ENCODE assay signal across 15 mouse cellular contexts in the genomic region with DNA sequence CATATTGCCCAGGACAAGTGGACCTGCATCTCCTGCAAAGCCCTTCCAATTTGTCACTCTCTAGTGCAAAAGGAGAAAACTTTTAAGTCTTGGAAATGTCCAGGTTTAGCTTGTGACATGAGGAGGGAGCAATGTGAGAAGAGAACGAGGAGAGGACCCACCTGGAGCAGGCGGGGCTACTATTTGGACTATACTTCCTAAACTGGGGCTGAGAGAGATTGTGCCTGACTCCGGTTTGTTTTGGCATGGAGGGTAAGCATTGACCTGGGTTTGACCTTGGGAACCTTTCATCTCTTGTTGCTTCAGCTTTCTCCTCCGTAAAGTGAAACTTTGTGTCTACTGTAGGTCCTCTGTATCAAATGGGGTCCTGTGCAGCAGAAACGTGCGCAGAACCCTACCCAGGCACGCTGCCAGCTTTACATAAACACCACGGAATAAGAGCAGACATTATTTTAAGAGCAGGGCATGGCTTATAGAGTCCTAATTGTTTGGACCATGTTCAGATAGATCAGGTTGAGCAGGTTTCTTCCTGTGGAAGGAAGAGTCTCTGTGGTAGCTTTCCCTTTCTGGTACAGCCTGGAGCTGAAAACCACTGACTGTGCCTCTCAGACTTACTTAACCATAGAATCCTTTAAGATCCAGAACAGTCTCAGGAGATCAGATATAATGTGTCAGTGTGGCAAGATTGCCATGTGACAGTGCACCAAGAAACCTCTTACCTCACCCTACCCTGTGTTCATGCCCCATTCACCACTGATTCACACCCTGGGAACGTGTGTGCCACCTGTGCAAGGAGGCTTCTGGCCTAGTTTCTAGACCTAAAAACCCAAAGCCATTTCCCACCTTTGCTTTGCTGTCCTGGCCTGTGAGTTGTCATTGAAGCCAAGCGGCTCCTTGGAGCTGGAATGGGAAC.
DNase-seq lines count a peak whose midpoint lies in the region; ATAC-seq lines count a peak whose summit lies in the region.
"Had no signal": no experiment of that assay in that cellular context is flagged by ENCODE, and none has a peak within 500 bp of the region (broad histone marks: within the 10 kb centered on the region; RNA-seq: fewer than 3 reads in every experiment).

No protein-coding gene starts in this region.

- H3K4me2 ChIP-seq in forebrain, embryonic 16.5 days (ENCODE audit: low read length) = no peak overlapping the region
- H3K4me2 ChIP-seq in kidney, embryonic 16.5 days (replicated peaks; ENCODE audit: low read depth, low read length) = no peak overlapping the region; the same call in 1 of the 2 replicates
- H3K4me2 ChIP-seq in embryonic facial prominence, embryonic 13.5 days = no peak overlapping the region; the same call in 1 of the 2 replicates
- peak overlapping the region; percentile 34 for H3K4me2 ChIP-seq in limb, embryonic 13.5 days (replicated peaks)
- H3K4me2 ChIP-seq: liver, embryonic 15.5 days; midbrain, embryonic 13.5 days had no signal

- H3K27ac ChIP-seq in forebrain, embryonic 16.5 days (ENCODE audit: low read length) = 0 out of 2 replicates have a peak overlapping the region, but pooled peaks have one; percentile 11
- H3K27ac ChIP-seq in forebrain, embryonic 10.5 days = no peak overlapping the region
- H3K27ac ChIP-seq in kidney, embryonic 16.5 days (ENCODE audit: low read length) = peak overlapping the region; percentile 63
- peak overlapping the region; percentile 76 for H3K27ac ChIP-seq in embryonic facial prominence, embryonic 13.5 days
- H3K27ac ChIP-seq in limb, embryonic 13.5 days = peak overlapping the region; percentile 59
- H3K27ac ChIP-seq: liver, embryonic 15.5 days; midbrain, embryonic 13.5 days had no signal

- H3K4me3 ChIP-seq in forebrain, embryonic 16.5 days (replicated peaks; ENCODE audit: low read length) = no peak overlapping the region
- no peak overlapping the region for H3K4me3 ChIP-seq in forebrain, embryonic 10.5 days
- H3K4me3 ChIP-seq in kidney, embryonic 16.5 days (ENCODE audit: low read length) = no peak overlapping the region
- no peak overlapping the region for H3K4me3 ChIP-seq in embryonic facial prominence, embryonic 13.5 days
- no peak overlapping the region for H3K4me3 ChIP-seq in limb, embryonic 13.5 days
- H3K4me3 ChIP-seq: liver, embryonic 15.5 days; midbrain, embryonic 13.5 days had no signal

- H3K36me3 ChIP-seq in forebrain, embryonic 16.5 days (ENCODE audit: control insufficient read depth, insufficient read depth) = peaks cover 2% of the 10 kb centered on the region; the same call in 1 of the 2 replicates
- peaks cover 3% of the 10 kb centered on the region; the same call in 1 of the 2 replicates for H3K36me3 ChIP-seq in forebrain, embryonic 10.5 days (replicated peaks)
- no peaks in the 10 kb centered on the region for H3K36me3 ChIP-seq in kidney, embryonic 16.5 days (ENCODE audit: insufficient read depth, low read length)
- H3K36me3 ChIP-seq in embryonic facial prominence, embryonic 13.5 days = no peaks in the 10 kb centered on the region
- no peaks in the 10 kb centered on the region for H3K36me3 ChIP-seq in limb, embryonic 13.5 days
- H3K36me3 ChIP-seq: liver, embryonic 15.5 days had no signal

- no peak for DNase-seq in forebrain, embryonic 10.5 days (ENCODE audit: extremely low spot score, low spot score)
- DNase-seq in kidney, adult 11 months = no peak
- no peak for DNase-seq in cerebellum, postnatal 14 days
- DNase-seq: adrenal gland, adult 8-10 months; B cell, adult 2 months; cerebellum, adult 11 months; embryo, embryonic 11 days; thymus, postnatal 25 days had no signal

- ATAC-seq in forebrain, embryonic 16.5 days = no peak
- ATAC-seq in kidney, embryonic 16.5 days (ENCODE audit: low FRiP score, low TSS enrichment) = peak; percentile 57; the same call in 1 of the 2 replicates
- ATAC-seq in embryonic facial prominence, embryonic 13.5 days (ENCODE audit: insufficient number of reproducible peaks, insufficient read depth, low FRiP score, low TSS enrichment, low read depth) = peak; percentile 83
- ATAC-seq in limb, embryonic 13.5 days (ENCODE audit: low FRiP score, low read depth) = peak; percentile 55
- ATAC-seq in erythroid progenitor cell, adult 5-6 weeks (replicated peaks; ENCODE audit: low FRiP score, poor library complexity, severe bottlenecking) = no peak
- ATAC-seq: midbrain, embryonic 13.5 days had no signal

- 71% methylated on average over 10 of the region's 10 CpGs for WGBS in forebrain, embryonic 16.5 days
- WGBS in forebrain, embryonic 10.5 days = 78% methylated on average over 10 of the region's 10 CpGs
- WGBS in kidney, embryonic 16.5 days = 32% methylated on average over 10 of the region's 10 CpGs
- WGBS in embryonic facial prominence, embryonic 13.5 days = 46% methylated on average over 10 of the region's 10 CpGs
- 39% methylated on average over 10 of the region's 10 CpGs for WGBS in limb, embryonic 13.5 days

- no peak overlapping the region for H3K9ac ChIP-seq in forebrain, embryonic 16.5 days (replicated peaks; ENCODE audit: low read depth, low read length)
- H3K9ac ChIP-seq in kidney, embryonic 16.5 days (replicated peaks; ENCODE audit: low read length) = no peak overlapping the region
- H3K9ac ChIP-seq in embryonic facial prominence, embryonic 13.5 days = no peak overlapping the region
- no peak overlapping the region for H3K9ac ChIP-seq in limb, embryonic 13.5 days
- H3K9ac ChIP-seq: liver, embryonic 15.5 days; midbrain, embryonic 13.5 days had no signal

- no peaks in the 10 kb centered on the region for H3K9me3 ChIP-seq in forebrain, embryonic 16.5 days (ENCODE audit: control insufficient read depth, low read length)
- H3K9me3 ChIP-seq in forebrain, embryonic 10.5 days = no peaks in the 10 kb centered on the region
- H3K9me3 ChIP-seq in kidney, embryonic 16.5 days (ENCODE audit: low read length) = no peaks in the 10 kb centered on the region
- H3K9me3 ChIP-seq in embryonic facial prominence, embryonic 13.5 days = no peaks in the 10 kb centered on the region
- H3K9me3 ChIP-seq in limb, embryonic 13.5 days = no peaks in the 10 kb centered on the region
- H3K9me3 ChIP-seq: liver, embryonic 15.5 days; midbrain, embryonic 13.5 days had no signal

- H3K4me1 ChIP-seq in forebrain, embryonic 16.5 days (replicated peaks; ENCODE audit: control insufficient read depth, insufficient read depth, low read length) = peaks cover 9% of the 10 kb centered on the region
- H3K4me1 ChIP-seq in forebrain, embryonic 10.5 days = peaks cover 39% of the 10 kb centered on the region
- peaks cover 39% of the 10 kb centered on the region for H3K4me1 ChIP-seq in kidney, embryonic 16.5 days (ENCODE audit: insufficient read depth, low read length)
- peaks cover 28% of the 10 kb centered on the region for H3K4me1 ChIP-seq in embryonic facial prominence, embryonic 13.5 days
- peaks cover 54% of the 10 kb centered on the region for H3K4me1 ChIP-seq in limb, embryonic 13.5 days

- H3K27me3 ChIP-seq in forebrain, embryonic 16.5 days (replicated peaks; ENCODE audit: control insufficient read depth, insufficient read depth, low read length) = no peaks in the 10 kb centered on the region
- H3K27me3 ChIP-seq in forebrain, embryonic 10.5 days (ENCODE audit: poor library complexity, severe bottlenecking) = no peaks in the 10 kb centered on the region
- H3K27me3 ChIP-seq in kidney, embryonic 16.5 days (ENCODE audit: insufficient read depth, low read length) = no peaks in the 10 kb centered on the region
- no peaks in the 10 kb centered on the region for H3K27me3 ChIP-seq in embryonic facial prominence, embryonic 13.5 days
- H3K27me3 ChIP-seq in limb, embryonic 13.5 days = no peaks in the 10 kb centered on the region
- H3K27me3 ChIP-seq: liver, embryonic 15.5 days; midbrain, embryonic 13.5 days had no signal

Comparison
In these comparisons a context has a peak if more than half of its experiments do, and no peak if none do; other contexts are left out.
1. ATAC-seq: peak in kidney, embryonic 16.5 days (single experiment), embryonic facial prominence, embryonic 13.5 days (single experiment) and limb, embryonic 13.5 days (single experiment); none in forebrain, embryonic 16.5 days (single experiment) and erythroid progenitor cell, adult 5-6 weeks (single experiment).